Comparison of ENCODE assay signal across 13 mouse cellular contexts in genomic region chr9:53375907-53376306, GRCm38 (mm10). TPM values are rescaled to one million over a fixed set of nuclear protein-coding genes. Genes with fewer than 3 reads are reported as not detected.
A peak's percentile ranks its signal among the peaks of the same experiment; 100 is the strongest.
DNase-seq lines count a peak whose midpoint lies in the region; ATAC-seq and TF ChIP-seq lines count a peak whose summit lies in the region.
"Had no signal": no experiment of that assay in that cellular context is flagged by ENCODE, and none has a peak within 500 bp of the region (broad histone marks: within the 10 kb centered on the region; RNA-seq: fewer than 3 reads in every experiment).

No protein-coding gene starts in this region.

- no peaks in the 10 kb centered on the region for H3K4me1 ChIP-seq in kidney, postnatal 0 days (replicated peaks; ENCODE audit: insufficient read depth, low read length)
- no peaks in the 10 kb centered on the region for H3K4me1 ChIP-seq in kidney, embryonic 16.5 days (ENCODE audit: insufficient read depth, low read length)
- peaks cover 0 to 8% of the 10 kb centered on the region in 2 experiments; a peak in 1 of 4 replicates for H3K4me1 ChIP-seq in heart, embryonic 14.5 days (ENCODE audit: control insufficient read depth in 2 of 2, insufficient read depth in 2 of 2, low read length in 2 of 2)
- H3K4me1 ChIP-seq in forebrain, embryonic 11.5 days (replicated peaks; ENCODE audit: control insufficient read depth, insufficient read depth, low read length): no peaks in the 10 kb centered on the region
- H3K4me1 ChIP-seq: limb, embryonic 12.5 days had no signal

- no peak for DNase-seq in kidney, postnatal 0 days (ENCODE audit: low spot score)
- DNase-seq in NIH3T3 (ENCODE audit: low read depth): peak; percentile 70
- peak; percentile 40 for DNase-seq in lung, postnatal 10 days
- no peak for DNase-seq in retina, postnatal 1 day
- DNase-seq in forebrain, embryonic 11.5 days (ENCODE audit: low spot score): no peak
- DNase-seq in B cell, adult 2 months: no peak
- DNase-seq: cerebellum, adult 18-20 months; gastrocnemius, adult 2 months; midbrain, embryonic 14.5 days had no signal

- H3K27ac ChIP-seq in kidney, postnatal 0 days: no peak overlapping the region
- no peak overlapping the region for H3K27ac ChIP-seq in kidney, embryonic 16.5 days (ENCODE audit: low read length)
- peak overlapping the region; percentile 19 to 28; a peak in 2 of 4 replicates for H3K27ac ChIP-seq in heart, embryonic 14.5 days (replicated peaks in 1 of 2; ENCODE audit: control insufficient read depth in 1 of 2, insufficient read depth in 1 of 2, low read depth in 2 of 2, low read length in 2 of 2)
- H3K27ac ChIP-seq in forebrain, embryonic 11.5 days (ENCODE audit: low read depth, low read length): no peak overlapping the region
- H3K27ac ChIP-seq: gastrocnemius, adult 2 months; layer of hippocampus, adult 2 months; limb, embryonic 12.5 days had no signal

- no peak overlapping the region for H3K4me2 ChIP-seq in kidney, postnatal 0 days (ENCODE audit: low read length)
- H3K4me2 ChIP-seq in kidney, embryonic 16.5 days (replicated peaks; ENCODE audit: low read depth, low read length): no peak overlapping the region
- no peak overlapping the region for H3K4me2 ChIP-seq in heart, embryonic 14.5 days (ENCODE audit: low read length)
- no peak overlapping the region for H3K4me2 ChIP-seq in forebrain, embryonic 11.5 days (ENCODE audit: low read depth, low read length, severe bottlenecking)
- H3K4me2 ChIP-seq: limb, embryonic 12.5 days had no signal

- no peak for ATAC-seq in kidney, postnatal 0 days (replicated peaks; ENCODE audit: low FRiP score, low read depth)
- ATAC-seq in kidney, embryonic 16.5 days (ENCODE audit: low FRiP score, low TSS enrichment): no peak
- ATAC-seq in heart, embryonic 14.5 days (ENCODE audit: insufficient number of reproducible peaks, insufficient read depth, low FRiP score, low read depth): no peak
- ATAC-seq in forebrain, embryonic 11.5 days (replicated peaks; ENCODE audit: low FRiP score): no peak

- H3K4me3 ChIP-seq in kidney, postnatal 0 days (replicated peaks; ENCODE audit: low read depth, low read length): no peak overlapping the region
- no peak overlapping the region for H3K4me3 ChIP-seq in kidney, embryonic 16.5 days (ENCODE audit: low read length)
- H3K4me3 ChIP-seq in heart, embryonic 14.5 days (ENCODE audit: control insufficient read depth in 1 of 2, insufficient read depth in 1 of 2, low read depth in 1 of 2, low read length in 2 of 2): no peak overlapping the region
- H3K4me3 ChIP-seq in forebrain, embryonic 11.5 days (ENCODE audit: low read depth, low read length): no peak overlapping the region
- H3K4me3 ChIP-seq: gastrocnemius, adult 2 months; layer of hippocampus, adult 2 months; limb, embryonic 12.5 days had no signal

- no peak overlapping the region for H3K9ac ChIP-seq in kidney, postnatal 0 days (ENCODE audit: low read depth, low read length)
- H3K9ac ChIP-seq in kidney, embryonic 16.5 days (replicated peaks; ENCODE audit: low read length): no peak overlapping the region
- H3K9ac ChIP-seq in heart, embryonic 14.5 days (ENCODE audit: low read length): no peak overlapping the region
- H3K9ac ChIP-seq in forebrain, embryonic 11.5 days (ENCODE audit: low read length): no peak overlapping the region
- H3K9ac ChIP-seq: limb, embryonic 12.5 days had no signal

- peak; percentile 28; the same call in 1 of the 2 replicates for TF ChIP-seq CTCF in kidney, postnatal 0 days (IDR thresholded peaks at IDR 0.05; ENCODE audit: low read depth)

- WGBS in kidney, postnatal 0 days: 76% methylated on average over 4 of the region's 4 CpGs
- WGBS in kidney, embryonic 16.5 days: 76% methylated on average over 4 of the region's 4 CpGs
- 43% methylated on average over 4 of the region's 4 CpGs for WGBS in heart, embryonic 14.5 days
- WGBS in forebrain, embryonic 11.5 days: 82% methylated on average over 4 of the region's 4 CpGs

- no peaks in the 10 kb centered on the region for H3K27me3 ChIP-seq in kidney, postnatal 0 days (ENCODE audit: insufficient read depth, low read length)
- no peaks in the 10 kb centered on the region for H3K27me3 ChIP-seq in kidney, embryonic 16.5 days (ENCODE audit: insufficient read depth, low read length)
- no peaks in the 10 kb centered on the region for H3K27me3 ChIP-seq in heart, embryonic 14.5 days (ENCODE audit: control insufficient read depth, insufficient read depth, low read length)
- H3K27me3 ChIP-seq in forebrain, embryonic 11.5 days (ENCODE audit: control insufficient read depth, insufficient read depth, low read length): no peaks in the 10 kb centered on the region
- H3K27me3 ChIP-seq: limb, embryonic 12.5 days had no signal

- 0 out of 2 replicates have a peak, but pooled peaks cover 6% of the 10 kb centered on the region for H3K36me3 ChIP-seq in kidney, postnatal 0 days (ENCODE audit: insufficient read depth, low read length)
- H3K36me3 ChIP-seq in kidney, embryonic 16.5 days (ENCODE audit: insufficient read depth, low read length): no peaks in the 10 kb centered on the region
- no peaks in the 10 kb centered on the region for H3K36me3 ChIP-seq in heart, embryonic 14.5 days (ENCODE audit: control insufficient read depth, insufficient read depth, low read length)
- no peaks in the 10 kb centered on the region for H3K36me3 ChIP-seq in forebrain, embryonic 11.5 days (ENCODE audit: control insufficient read depth, insufficient read depth, low read length)
- H3K36me3 ChIP-seq: limb, embryonic 12.5 days had no signal

- no peaks in the 10 kb centered on the region for H3K9me3 ChIP-seq in kidney, postnatal 0 days (replicated peaks; ENCODE audit: low read length)
- no peaks in the 10 kb centered on the region for H3K9me3 ChIP-seq in kidney, embryonic 16.5 days (ENCODE audit: low read length)
- no peaks in the 10 kb centered on the region for H3K9me3 ChIP-seq in heart, embryonic 14.5 days (ENCODE audit: control insufficient read depth, low read length)
- no peaks in the 10 kb centered on the region for H3K9me3 ChIP-seq in forebrain, embryonic 11.5 days (ENCODE audit: control insufficient read depth, low read length)
- H3K9me3 ChIP-seq: limb, embryonic 12.5 days had no signal

RNA-seq across cellular contexts. Expression of gene Kdelc2, which starts 7.9 kb away (rescaled TPM):
- 28.6 and 31.2 TPM in 2 replicates for polyA plus RNA-seq in kidney, postnatal 0 days (2015; fragmentation: Nextera tagmentation; extraction: Ambion mirVana)
- polyA plus RNA-seq in kidney, embryonic 16.5 days (2015; fragmentation: Nextera tagmentation; extraction: Ambion mirVana): 30.4 and 34.1 TPM in 2 replicates
- polyA plus RNA-seq in heart, embryonic 14.5 days (2014; fragmentation: Nextera tagmentation; extraction: Ambion mirVana): 24.5 and 26.3 TPM in 2 replicates
- polyA plus RNA-seq in forebrain, embryonic 11.5 days (2014; fragmentation: Nextera tagmentation; extraction: Ambion mirVana): 9.1 and 9.3 TPM in 2 replicates

RNA-seq across cellular contexts. Expression of gene 4930550C14Rik, which starts 26.2 kb away (rescaled TPM):
- polyA plus RNA-seq in kidney, postnatal 0 days (2015; fragmentation: Nextera tagmentation; extraction: Ambion mirVana): 3.9 and 4.1 TPM in 2 replicates
- 2.6 and 2.7 TPM in 2 replicates for polyA plus RNA-seq in kidney, embryonic 16.5 days (2015; fragmentation: Nextera tagmentation; extraction: Ambion mirVana)
- 0.34 and 0.77 TPM in 2 replicates for polyA plus RNA-seq in heart, embryonic 14.5 days (2014; fragmentation: Nextera tagmentation; extraction: Ambion mirVana)
- polyA plus RNA-seq in forebrain, embryonic 11.5 days (2014; fragmentation: Nextera tagmentation; extraction: Ambion mirVana): 0.12 TPM in 1 of 2 replicates, not detected in the other

Comparison
In these comparisons a context has a peak if more than half of its experiments do, and no peak if none do; other contexts are left out.
1. DNase-seq: peak in NIH3T3 (single experiment) and lung, postnatal 10 days (single experiment); none in kidney, postnatal 0 days (single experiment), retina, postnatal 1 day (single experiment), forebrain, embryonic 11.5 days (single experiment) and B cell, adult 2 months (0 of 2).
2. H3K27ac ChIP-seq: peak in heart, embryonic 14.5 days (2 of 2); none in kidney, postnatal 0 days (single experiment), kidney, embryonic 16.5 days (single experiment) and forebrain, embryonic 11.5 days (single experiment).